32 mouse cellular contexts compared by ENCODE assay signal in the genomic region with DNA sequence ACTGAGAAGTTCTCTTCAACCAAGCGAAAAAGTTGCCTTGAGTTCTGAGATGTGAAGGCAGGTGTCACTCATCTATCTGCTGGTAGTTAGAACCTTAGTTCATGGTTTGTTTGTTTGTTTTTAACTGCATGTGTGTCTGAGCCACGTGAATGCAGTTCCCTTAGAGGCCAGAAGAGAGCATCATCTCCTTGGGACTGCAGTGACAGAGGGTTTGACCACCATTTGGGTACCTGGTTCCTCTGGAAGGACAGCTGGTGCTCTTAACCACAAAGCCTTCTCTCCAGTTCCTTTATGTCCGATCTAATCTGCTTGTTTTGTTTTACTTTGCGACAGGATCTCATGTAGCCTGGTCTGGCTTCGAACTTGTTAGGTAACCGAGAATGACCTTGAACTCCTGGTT. TPM values are rescaled to one million over a fixed set of nuclear protein-coding genes. Genes with fewer than 3 reads are reported as not detected.
DNase-seq lines count a peak whose midpoint lies in the region; ATAC-seq and TF ChIP-seq lines count a peak whose summit lies in the region.
"Had no signal": no experiment of that assay in that cellular context is flagged by ENCODE, and none has a peak within 500 bp of the region (broad histone marks: within the 10 kb centered on the region; RNA-seq: fewer than 3 reads in every experiment).

No protein-coding gene starts in this region.

- no peaks in the 10 kb centered on the region for H3K36me3 ChIP-seq in lung, embryonic 14.5 days (ENCODE audit: insufficient read depth)
- H3K36me3 ChIP-seq in E14TG2a.4 (ENCODE audit: insufficient read depth, low read length), result no peaks in the 10 kb centered on the region
- H3K36me3 ChIP-seq in splenic B cell, adult 2 months (ENCODE audit: control insufficient read depth, insufficient read depth, low read length, poor library complexity, severe bottlenecking), result no peaks in the 10 kb centered on the region
- H3K36me3 ChIP-seq: embryonic facial prominence, embryonic 12.5 days; limb, embryonic 10.5 days; limb, embryonic 15.5 days; midbrain, embryonic 13.5 days; neural tube, embryonic 13.5 days had no signal

- H3K27me3 ChIP-seq in lung, embryonic 14.5 days (ENCODE audit: insufficient read depth, low read length), result no peaks in the 10 kb centered on the region
- H3K27me3 ChIP-seq in E14TG2a.4 (ENCODE audit: insufficient read depth, low read length), result peaks cover 7% of the 10 kb centered on the region
- no peaks in the 10 kb centered on the region for H3K27me3 ChIP-seq in splenic B cell, adult 2 months (ENCODE audit: control insufficient read depth, insufficient read depth, low read length, poor library complexity, severe bottlenecking)
- H3K27me3 ChIP-seq: embryonic facial prominence, embryonic 12.5 days; limb, embryonic 15.5 days; midbrain, embryonic 13.5 days; neural tube, embryonic 13.5 days had no signal

- no peak overlapping the region for H3K9ac ChIP-seq in lung, embryonic 14.5 days
- H3K9ac ChIP-seq: embryonic facial prominence, embryonic 12.5 days; limb, embryonic 15.5 days; midbrain, embryonic 13.5 days; neural tube, embryonic 13.5 days had no signal

- WGBS in lung, embryonic 14.5 days, result 79% methylated on average over 6 of the region's 6 CpGs

- no peaks in the 10 kb centered on the region for H3K4me1 ChIP-seq in lung, embryonic 14.5 days (ENCODE audit: insufficient read depth)
- H3K4me1 ChIP-seq in E14TG2a.4 (replicated peaks; ENCODE audit: low read depth, low read length), result peaks cover 11% of the 10 kb centered on the region
- H3K4me1 ChIP-seq: embryonic facial prominence, embryonic 12.5 days; limb, embryonic 10.5 days; limb, embryonic 15.5 days; midbrain, embryonic 13.5 days; neural tube, embryonic 13.5 days had no signal

- no peak for DNase-seq in lung, embryonic 14.5 days
- DNase-seq in lung, postnatal 36 days, result no peak
- DNase-seq in R1 (ENCODE audit: low read depth, low spot score), result peak; percentile 49
- DNase-seq in splenic B cell, adult 2 months (ENCODE audit: low read depth, low spot score), result peak; percentile 39
- DNase-seq in testis, postnatal 10 days (ENCODE audit: low spot score), result no peak
- DNase-seq in left cerebral cortex, adult 2 months (ENCODE audit: extremely low spot score in 1 of 2, low spot score in 2 of 2), result no peak
- no peak for DNase-seq in heart, adult 18-20 months
- DNase-seq: cerebellum, adult 2 months; cerebellum, postnatal 25 days; embryo, embryonic 11 days; heart, postnatal 14 days; kidney, adult 8-10 months; kidney, postnatal 10 days; layer of hippocampus, postnatal 36 days; lung, adult 2 months; lung, postnatal 4 days; thymus, postnatal 14 days had no signal

- no peak overlapping the region for H3K4me2 ChIP-seq in lung, embryonic 14.5 days
- H3K4me2 ChIP-seq: embryonic facial prominence, embryonic 12.5 days; limb, embryonic 15.5 days; midbrain, embryonic 13.5 days; neural tube, embryonic 13.5 days had no signal

- intact Hi-C loops in left cerebral cortex, adult 2 months (cut with DNase I), result loop anchor here (5.0 kb wide), 1 partner anchor 107 kb away; no protein-coding TSS in a partner anchor

- no peak overlapping the region for H3K27ac ChIP-seq in lung, embryonic 14.5 days (ENCODE audit: low read depth)
- H3K27ac ChIP-seq in left cerebral cortex, adult 2 months, result no peak overlapping the region
- H3K27ac ChIP-seq: embryonic facial prominence, embryonic 12.5 days; limb, embryonic 10.5 days; limb, embryonic 15.5 days; midbrain, embryonic 13.5 days; neural tube, embryonic 13.5 days had no signal

- no peak overlapping the region for H3K4me3 ChIP-seq in lung, embryonic 14.5 days (ENCODE audit: low read depth, low read length)
- H3K4me3 ChIP-seq in E14TG2a.4 (replicated peaks; ENCODE audit: low read length), result no peak overlapping the region
- H3K4me3 ChIP-seq in left cerebral cortex, adult 2 months, result no peak overlapping the region
- H3K4me3 ChIP-seq: embryonic facial prominence, embryonic 12.5 days; limb, embryonic 10.5 days; limb, embryonic 15.5 days; midbrain, embryonic 13.5 days; neural tube, embryonic 13.5 days had no signal

- no peaks in the 10 kb centered on the region for H3K9me3 ChIP-seq in lung, embryonic 14.5 days (ENCODE audit: low read depth, low read length)
- H3K9me3 ChIP-seq in E14TG2a.4 (ENCODE audit: low read length), result no peaks in the 10 kb centered on the region
- H3K9me3 ChIP-seq: embryonic facial prominence, embryonic 12.5 days; limb, embryonic 10.5 days; limb, embryonic 15.5 days; midbrain, embryonic 13.5 days; neural tube, embryonic 13.5 days had no signal

- TF ChIP-seq CTCF in lung, embryonic 14.5 days (IDR thresholded peaks at IDR 0.05; ENCODE audit: low read depth), result 0 out of 2 replicates have a peak, but pooled peaks have one; percentile 4
- TF ChIP-seq CTCF in E14TG2a.4 (conservative IDR thresholded peaks at IDR 0.05; ENCODE audit: low read length), result peak; percentile 27
- no peak; the same call in 1 of the 2 replicates for TF ChIP-seq CTCF in left cerebral cortex, adult 2 months (IDR thresholded peaks at IDR 0.05)

- ATAC-seq in lung, embryonic 14.5 days (ENCODE audit: insufficient read depth), result no peak
- ATAC-seq: forebrain, embryonic 16.5 days; hindbrain, embryonic 16.5 days; midbrain, embryonic 13.5 days had no signal

RNA-seq across cellular contexts. Expression of a gene that starts 21.6 kb away (rescaled TPM):
- polyA plus RNA-seq in lung, embryonic 14.5 days (2014; fragmentation: Nextera tagmentation; extraction: Ambion mirVana), result not detected in 2 replicates
- not detected for total RNA-seq in left cerebral cortex, adult 2 months (2021)
- not detected for total RNA-seq in heart, adult 18-20 months (2021)
- total RNA-seq: adrenal gland, postnatal 14 days; gastrocnemius, adult 8-10 months; heart, postnatal 14 days; layer of hippocampus, postnatal 36 days; left cerebral cortex, postnatal 10 days had no signal
- polyA plus RNA-seq: embryonic facial prominence, embryonic 12.5 days; forebrain, embryonic 11.5 days; forebrain, embryonic 16.5 days; heart, embryonic 14.5 days; hindbrain, embryonic 11.5 days; hindbrain, embryonic 16.5 days; limb, embryonic 10.5 days; limb, embryonic 15.5 days; midbrain, embryonic 13.5 days; neural tube, embryonic 13.5 days; stomach, embryonic 14.5 days had no signal

RNA-seq across cellular contexts. Expression of a gene that starts 23.3 kb away (rescaled TPM):
- polyA plus RNA-seq in lung, embryonic 14.5 days (2014; fragmentation: Nextera tagmentation; extraction: Ambion mirVana), result 168 and 180 TPM in 2 replicates
- 1 to 10 TPM; 4.4 to 9.7 TPM for total RNA-seq in left cerebral cortex, adult 2 months (2021)
- total RNA-seq in heart, adult 18-20 months (2021), result 1 to 10 TPM in 1 of 2 experiments, under 1 TPM in 1; 0.93 to 1.0 TPM

RNA-seq across cellular contexts. Expression of a gene that starts 25.6 kb away (rescaled TPM):
- 6.3 and 6.5 TPM in 2 replicates for polyA plus RNA-seq in lung, embryonic 14.5 days (2014; fragmentation: Nextera tagmentation; extraction: Ambion mirVana)
- 1 to 10 TPM; 1.2 TPM for total RNA-seq in left cerebral cortex, adult 2 months (2021)
- 1 to 10 TPM; 1.3 to 2.9 TPM for total RNA-seq in heart, adult 18-20 months (2021)

RNA-seq across cellular contexts. Expression of a gene that starts 38.7 kb away (rescaled TPM):
- polyA plus RNA-seq in lung, embryonic 14.5 days (2014; fragmentation: Nextera tagmentation; extraction: Ambion mirVana), result 74.3 and 90.8 TPM in 2 replicates
- total RNA-seq in left cerebral cortex, adult 2 months (2021), result 100 to 1,000 TPM; 210 to 221 TPM
- total RNA-seq in heart, adult 18-20 months (2021), result 10 to 100 TPM; 55.3 to 57.3 TPM

RNA-seq across cellular contexts. Expression of a gene that starts 44.5 kb away (rescaled TPM):
- polyA plus RNA-seq in lung, embryonic 14.5 days (2014; fragmentation: Nextera tagmentation; extraction: Ambion mirVana), result 4.7 and 5.9 TPM in 2 replicates
- total RNA-seq in left cerebral cortex, adult 2 months (2021), result 100 to 1,000 TPM; 214 to 216 TPM
- under 1 TPM in 1 of 2 experiments, not detected in 1; 0.80 TPM for total RNA-seq in heart, adult 18-20 months (2021)

Comparison
In these comparisons a context has a peak if more than half of its experiments do, and no peak if none do; other contexts are left out.
1. DNase-seq: peak in R1 (single experiment) and splenic B cell, adult 2 months (single experiment); none in lung, embryonic 14.5 days (single experiment), lung, postnatal 36 days (single experiment), testis, postnatal 10 days (single experiment), left cerebral cortex, adult 2 months (0 of 2) and heart, adult 18-20 months (0 of 2).